Mouse (Mus musculus): ENCODE results near the gene Uba52. TPM values are rescaled to one million over a fixed set of nuclear protein-coding genes. Genes with fewer than 3 reads are reported as not detected.

Gene Uba52
- polyA plus RNA-seq, 1 experiment from 2014 or later: 691 TPM

GRCm38 (mm10) chr8:70503062-70503750 lies 7.4 kb downstream of the Uba52 start:
- peaks cover 21% of the 10 kb centered on the region for H3K4me1 ChIP-seq (ENCODE audit: control insufficient read depth, insufficient read depth, low read length)
- no peak overlapping the region for H3K4me2 ChIP-seq (ENCODE audit: low read depth, low read length)
- no peak; the same call in 1 of the 2 replicates for ATAC-seq (replicated peaks; ENCODE audit: extremely low read depth, insufficient read depth, low FRiP score)
- H3K9ac ChIP-seq (ENCODE audit: low read length): no peak overlapping the region
- no peaks in the 10 kb centered on the region for H3K9me3 ChIP-seq (replicated peaks; ENCODE audit: control insufficient read depth, low read length)
- H3K27ac ChIP-seq (ENCODE audit: low read length): no peak overlapping the region
- H3K27me3 ChIP-seq (ENCODE audit: control insufficient read depth, insufficient read depth, low read length): peaks cover 40% of the 10 kb centered on the region
- H3K36me3 ChIP-seq (ENCODE audit: control insufficient read depth, insufficient read depth): peaks cover 7% of the 10 kb centered on the region
- WGBS: 17% methylated on average over 46 of the region's 46 CpGs
- no peak overlapping the region for H3K4me3 ChIP-seq (ENCODE audit: low read length)

GRCm38 (mm10) chr8:70502540-70502939 lies 8.1 kb downstream of the Uba52 start:
- H3K27ac ChIP-seq (ENCODE audit: low read length): no peak overlapping the region
- H3K27me3 ChIP-seq (ENCODE audit: control insufficient read depth, insufficient read depth, low read length): peaks cover 46% of the 10 kb centered on the region
- H3K9me3 ChIP-seq (replicated peaks; ENCODE audit: control insufficient read depth, low read length): no peaks in the 10 kb centered on the region
- 30% methylated on average over 12 of the region's 12 CpGs for WGBS
- H3K9ac ChIP-seq (ENCODE audit: low read length): no peak overlapping the region
- peaks cover 21% of the 10 kb centered on the region for H3K4me1 ChIP-seq (ENCODE audit: control insufficient read depth, insufficient read depth, low read length)
- no peak overlapping the region for H3K4me3 ChIP-seq (ENCODE audit: low read length)
- H3K4me2 ChIP-seq (ENCODE audit: low read depth, low read length): peak overlapping the region; percentile 31
- H3K36me3 ChIP-seq (ENCODE audit: control insufficient read depth, insufficient read depth): peaks cover 2% of the 10 kb centered on the region
- no peak for ATAC-seq (replicated peaks; ENCODE audit: extremely low read depth, insufficient read depth, low FRiP score)

- H3K27ac ChIP-seq (ENCODE audit: low read length): no peak overlapping the region
- no peaks in the 10 kb centered on the region for H3K9me3 ChIP-seq (replicated peaks; ENCODE audit: control insufficient read depth, low read length)
- no peaks in the 10 kb centered on the region for H3K36me3 ChIP-seq (ENCODE audit: control insufficient read depth, insufficient read depth)
- 0 out of 2 replicates have a peak overlapping the region, but pooled peaks have one; percentile 1 for H3K4me3 ChIP-seq (ENCODE audit: low read length)
- H3K4me2 ChIP-seq (ENCODE audit: low read depth, low read length): peak overlapping the region; percentile 31
- peaks cover 21% of the 10 kb centered on the region for H3K4me1 ChIP-seq (ENCODE audit: control insufficient read depth, insufficient read depth, low read length)
- peaks cover 51% of the 10 kb centered on the region for H3K27me3 ChIP-seq (ENCODE audit: control insufficient read depth, insufficient read depth, low read length)
- peak overlapping the region; percentile 2; the same call in 1 of the 2 replicates for H3K9ac ChIP-seq (ENCODE audit: low read length)
- no peak for ATAC-seq (replicated peaks; ENCODE audit: extremely low read depth, insufficient read depth, low FRiP score)
- WGBS: 15% methylated on average over 23 of the region's 23 CpGs
Observed at GRCm38 (mm10) chr8:70501820-70502529, 8.6 kb downstream of the Uba52 start.

- Histone ChIP-seq H3K9ac (ENCODE audit: low read length) (no peak overlapping the region), H3K4me1 (ENCODE audit: control insufficient read depth, insufficient read depth, low read length) (peaks cover 17% of the 10 kb centered on the region), H3K4me3 (ENCODE audit: low read length) (no peak overlapping the region), H3K27me3 (ENCODE audit: control insufficient read depth, insufficient read depth, low read length) (peaks cover 65% of the 10 kb centered on the region), H3K27ac (ENCODE audit: low read length) (no peak overlapping the region), H3K36me3 (ENCODE audit: control insufficient read depth, insufficient read depth) (no peaks in the 10 kb centered on the region), H3K9me3 (replicated peaks; ENCODE audit: control insufficient read depth, low read length) (no peaks in the 10 kb centered on the region), H3K4me2 (ENCODE audit: low read depth, low read length) (peak overlapping the region; percentile 31; the same call in 1 of the 2 replicates)
- WGBS: 9% methylated on average over 39 of the region's 39 CpGs
- ATAC-seq (replicated peaks; ENCODE audit: extremely low read depth, insufficient read depth, low FRiP score): no peak
Observed at GRCm38 (mm10) chr8:70500386-70501301, 10.0 kb downstream of the Uba52 start.

GRCm38 (mm10) chr8:70495771-70496062 lies 14.9 kb downstream of the Uba52 start:
- no peak for ATAC-seq (replicated peaks; ENCODE audit: extremely low read depth, insufficient read depth, low FRiP score)
- peaks cover 92% of the 10 kb centered on the region for H3K27me3 ChIP-seq (ENCODE audit: control insufficient read depth, insufficient read depth, low read length)
- H3K27ac ChIP-seq (ENCODE audit: low read length): no peak overlapping the region
- no peaks in the 10 kb centered on the region for H3K36me3 ChIP-seq (ENCODE audit: control insufficient read depth, insufficient read depth)
- H3K4me2 ChIP-seq (ENCODE audit: low read depth, low read length): no peak overlapping the region
- peaks cover 17% of the 10 kb centered on the region for H3K4me1 ChIP-seq (ENCODE audit: control insufficient read depth, insufficient read depth, low read length)
- H3K9ac ChIP-seq (ENCODE audit: low read length): no peak overlapping the region
- no peaks in the 10 kb centered on the region for H3K9me3 ChIP-seq (replicated peaks; ENCODE audit: control insufficient read depth, low read length)
- H3K4me3 ChIP-seq (ENCODE audit: low read length): no peak overlapping the region
- 9% methylated on average over 12 of the region's 12 CpGs for WGBS

- ATAC-seq (replicated peaks; ENCODE audit: extremely low read depth, insufficient read depth, low FRiP score): no peak
- Histone ChIP-seq H3K27ac (ENCODE audit: low read length) (no peak overlapping the region), H3K9ac (ENCODE audit: low read length) (no peak overlapping the region), H3K36me3 (ENCODE audit: control insufficient read depth, insufficient read depth) (no peaks in the 10 kb centered on the region), H3K27me3 (ENCODE audit: control insufficient read depth, insufficient read depth, low read length) (peaks cover 95% of the 10 kb centered on the region), H3K4me2 (ENCODE audit: low read depth, low read length) (no peak overlapping the region), H3K4me3 (ENCODE audit: low read length) (no peak overlapping the region), H3K4me1 (ENCODE audit: control insufficient read depth, insufficient read depth, low read length) (peaks cover 17% of the 10 kb centered on the region), H3K9me3 (replicated peaks; ENCODE audit: control insufficient read depth, low read length) (no peaks in the 10 kb centered on the region)
- 5% methylated on average over 21 of the region's 21 CpGs for WGBS
Observed at GRCm38 (mm10) chr8:70495001-70495770, 15.4 kb downstream of the Uba52 start.

- H3K4me1 ChIP-seq (ENCODE audit: control insufficient read depth, insufficient read depth, low read length): peaks cover 19% of the 10 kb centered on the region
Observed at GRCm38 (mm10) chr8:70494416-70494945, 16.1 kb downstream of the Uba52 start.

GRCm38 (mm10) chr8:70493692-70494415 lies 16.7 kb downstream of the Uba52 start:
- H3K4me1 ChIP-seq (ENCODE audit: control insufficient read depth, insufficient read depth, low read length): peaks cover 25% of the 10 kb centered on the region
- no peak overlapping the region for H3K27ac ChIP-seq (ENCODE audit: low read length)
- ATAC-seq (replicated peaks; ENCODE audit: extremely low read depth, insufficient read depth, low FRiP score): no peak
- no peaks in the 10 kb centered on the region for H3K36me3 ChIP-seq (ENCODE audit: control insufficient read depth, insufficient read depth)
- H3K9ac ChIP-seq (ENCODE audit: low read length): peak overlapping the region; percentile 51; the same call in 1 of the 2 replicates
- peaks cover 95% of the 10 kb centered on the region for H3K27me3 ChIP-seq (ENCODE audit: control insufficient read depth, insufficient read depth, low read length)
- 2% methylated on average over 47 of the region's 47 CpGs for WGBS
- peak overlapping the region; percentile 71; the same call in 1 of the 2 replicates for H3K4me2 ChIP-seq (ENCODE audit: low read depth, low read length)
- no peaks in the 10 kb centered on the region for H3K9me3 ChIP-seq (replicated peaks; ENCODE audit: control insufficient read depth, low read length)
- H3K4me3 ChIP-seq (ENCODE audit: low read length): peak overlapping the region; percentile 52

More at GRCm38 (mm10) chr8:70494416-70494945, 16.1 kb downstream of the Uba52 start:
- H3K4me3 ChIP-seq (ENCODE audit: low read length): peak overlapping the region; percentile 17; the same call in 1 of the 2 replicates
- no peaks in the 10 kb centered on the region for H3K36me3 ChIP-seq (ENCODE audit: control insufficient read depth, insufficient read depth)
- H3K4me2 ChIP-seq (ENCODE audit: low read depth, low read length): peak overlapping the region; percentile 13; the same call in 1 of the 2 replicates
- H3K27me3 ChIP-seq (ENCODE audit: control insufficient read depth, insufficient read depth, low read length): peaks cover 95% of the 10 kb centered on the region
- H3K9me3 ChIP-seq (replicated peaks; ENCODE audit: control insufficient read depth, low read length): no peaks in the 10 kb centered on the region
- H3K9ac ChIP-seq (ENCODE audit: low read length): no peak overlapping the region
- no peak overlapping the region for H3K27ac ChIP-seq (ENCODE audit: low read length)
- WGBS: 3% methylated on average over 28 of the region's 28 CpGs
- no peak for ATAC-seq (replicated peaks; ENCODE audit: extremely low read depth, insufficient read depth, low FRiP score)
